Mouse (Mus musculus): ENCODE results near the gene Gm45337. TPM values are rescaled to one million over a fixed set of nuclear protein-coding genes. Genes with fewer than 3 reads are reported as not detected.
"Not testable (repeated sequence)": the region's sequence is repeated elsewhere in the genome, so short reads cannot be mapped to it uniquely, and the experiment has no call there.

The Gm45337 gene
- polyA plus RNA-seq, 1 experiment from 2014 or later, result not detected

GRCm38 (mm10) chr7:142145413-142145940 is 1.1 kb upstream of the Gm45337 start:
- Histone ChIP-seq H3K27me3 (ENCODE audit: low read depth, poor library complexity, severe bottlenecking) (no peaks in the 10 kb centered on the region), H3K27ac (replicated peaks) (no peak overlapping the region), H3K9me3 (replicated peaks) (no peaks in the 10 kb centered on the region), H3K4me1 (no peaks in the 10 kb centered on the region), H3K4me3 (no peak overlapping the region), H3K36me3 (no peaks in the 10 kb centered on the region)
- no peak for DNase-seq (ENCODE audit: low spot score)
- 43% methylated on average over 4 of the region's 4 CpGs for WGBS

DNA sequence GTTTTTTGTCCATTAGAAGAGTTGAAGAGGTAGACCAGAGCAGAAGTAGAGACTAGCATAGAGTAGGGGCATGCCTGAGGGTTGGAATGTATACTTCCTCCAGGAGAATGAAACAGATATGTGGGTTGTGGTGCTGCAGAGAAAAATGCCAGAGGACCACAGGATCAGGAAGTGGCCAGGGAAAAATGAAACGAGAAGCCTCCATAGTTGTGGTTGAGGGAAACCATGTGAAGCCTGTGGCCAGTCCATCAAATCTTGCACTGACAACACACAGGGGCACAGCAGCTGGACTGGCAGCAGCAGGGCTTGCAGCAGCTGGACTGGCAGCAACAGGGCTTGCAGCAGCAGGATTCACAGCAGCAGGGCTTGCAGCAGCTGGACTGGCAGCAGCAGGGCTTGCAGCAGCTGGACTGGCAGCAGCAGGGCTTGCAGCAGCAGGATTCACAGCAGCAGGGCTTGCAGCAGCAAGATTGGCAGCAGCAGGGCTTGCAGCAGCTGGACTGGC is 849 bp downstream of the Gm45337 start:
- 66% methylated on average over 1 of the region's 1 CpGs for WGBS
- H3K4me3 ChIP-seq; H3K36me3 ChIP-seq; H3K27me3 ChIP-seq (ENCODE audit: low read depth, poor library complexity, severe bottlenecking); H3K27ac ChIP-seq (replicated peaks); H3K9me3 ChIP-seq (replicated peaks); DNase-seq (ENCODE audit: low spot score); H3K4me1 ChIP-seq: not testable (repeated sequence)

GRCm38 (mm10) chr7:142140696-142141095 is 3.7 kb downstream of the Gm45337 start:
- H3K9me3 ChIP-seq (replicated peaks), result no peaks in the 10 kb centered on the region
- H3K4me3 ChIP-seq, result no peak overlapping the region
- no peaks in the 10 kb centered on the region for H3K4me1 ChIP-seq
- H3K27me3 ChIP-seq (ENCODE audit: low read depth, poor library complexity, severe bottlenecking), result no peaks in the 10 kb centered on the region
- no peak overlapping the region for H3K27ac ChIP-seq (replicated peaks)
- DNase-seq (ENCODE audit: low spot score), result no peak
- H3K36me3 ChIP-seq, result no peaks in the 10 kb centered on the region
- 46% methylated on average over 1 of the region's 1 CpGs for WGBS

- WGBS, result 54% methylated on average over 2 of the region's 2 CpGs
- not testable (repeated sequence) for DNase-seq (ENCODE audit: low spot score); H3K4me3 ChIP-seq; H3K27ac ChIP-seq (replicated peaks); H3K4me1 ChIP-seq; H3K27me3 ChIP-seq (ENCODE audit: low read depth, poor library complexity, severe bottlenecking); H3K9me3 ChIP-seq (replicated peaks); H3K36me3 ChIP-seq
These were observed 8.5 kb downstream of the Gm45337 start, which contains the start of gene Gm39115 for GRCm38 (mm10) chr7:142135934-142136333. Gene Gm39115 (minus strand): TSS chr7:142136034.

- 65% methylated on average over 4 of the region's 4 CpGs for WGBS
These were observed 10.0 kb downstream of the Gm45337 start for GRCm38 (mm10) chr7:142134206-142134995.

GRCm38 (mm10) chr7:142128843-142129242 is 15.6 kb downstream of the Gm45337 start:
- Histone ChIP-seq H3K4me1 (no peaks in the 10 kb centered on the region), H3K27me3 (ENCODE audit: low read depth, poor library complexity, severe bottlenecking) (no peaks in the 10 kb centered on the region), H3K27ac (replicated peaks) (no peak overlapping the region), H3K4me3 (no peak overlapping the region), H3K36me3 (no peaks in the 10 kb centered on the region), H3K9me3 (replicated peaks) (no peaks in the 10 kb centered on the region)
- 62% methylated on average over 4 of the region's 4 CpGs for WGBS
- DNase-seq (ENCODE audit: low spot score), result no peak

More at GRCm38 (mm10) chr7:142134206-142134995, 10.0 kb downstream of the Gm45337 start:
- no peak for DNase-seq (ENCODE audit: low spot score)
- H3K27ac ChIP-seq (replicated peaks), result no peak overlapping the region
- no peaks in the 10 kb centered on the region for H3K36me3 ChIP-seq
- no peak overlapping the region for H3K4me3 ChIP-seq
- H3K27me3 ChIP-seq (ENCODE audit: low read depth, poor library complexity, severe bottlenecking), result no peaks in the 10 kb centered on the region
- no peaks in the 10 kb centered on the region for H3K9me3 ChIP-seq (replicated peaks)
- no peaks in the 10 kb centered on the region for H3K4me1 ChIP-seq

DNA sequence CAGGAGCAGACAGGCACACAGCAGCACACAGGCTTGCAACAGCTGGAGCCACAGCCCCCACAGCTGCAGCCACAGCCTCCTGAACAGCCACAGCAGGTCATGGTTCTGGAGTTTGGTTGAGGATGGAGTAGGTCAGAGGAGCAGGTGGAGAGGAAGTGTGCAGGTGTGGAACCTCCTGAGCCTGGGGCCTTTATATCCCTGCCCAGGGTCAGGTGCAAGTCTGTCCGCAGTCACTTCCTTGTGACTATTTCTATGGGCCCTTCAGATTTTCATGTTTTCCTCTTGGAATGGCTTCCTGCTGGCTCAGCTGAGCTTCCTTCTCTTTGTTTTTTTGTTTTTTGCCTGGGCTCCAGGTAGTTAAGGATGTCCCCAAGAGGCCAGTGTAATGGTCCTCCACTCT is 23.8 kb downstream of the Gm45337 start, which contains the start of gene Gm45618:
TSS of gene Gm45618 (minus strand) at position 101 of the 400 bp plus-strand sequence.
- not testable (repeated sequence) for H3K27ac ChIP-seq (replicated peaks); H3K36me3 ChIP-seq; H3K4me3 ChIP-seq; H3K27me3 ChIP-seq (ENCODE audit: low read depth, poor library complexity, severe bottlenecking); DNase-seq (ENCODE audit: low spot score); H3K4me1 ChIP-seq; H3K9me3 ChIP-seq (replicated peaks)
- 92% methylated on average over 1 of the region's 1 CpGs for WGBS

DNA sequence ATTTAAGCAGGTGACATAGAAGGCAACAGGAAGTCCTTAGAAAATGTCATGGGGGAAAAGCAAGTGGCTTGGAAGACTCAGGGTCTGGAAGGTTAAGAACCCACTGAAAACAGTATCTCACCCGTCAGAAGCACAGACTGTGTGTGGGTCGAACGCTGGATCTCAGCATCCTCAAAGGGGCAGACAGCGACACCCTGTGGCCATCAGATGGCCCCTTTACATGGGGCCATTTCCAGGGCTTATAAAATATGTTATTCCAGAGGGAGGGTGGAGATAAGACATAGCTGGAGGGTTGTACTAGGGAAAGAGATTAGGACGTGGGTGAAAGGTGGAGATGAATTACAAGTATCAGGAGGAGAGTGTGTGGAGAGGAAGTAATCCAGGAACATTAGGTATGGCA is 24.8 kb downstream of the Gm45337 start:
- WGBS, result 30% methylated on average over 5 of the region's 5 CpGs
- H3K9me3 ChIP-seq (replicated peaks), result no peaks in the 10 kb centered on the region
- H3K36me3 ChIP-seq, result no peaks in the 10 kb centered on the region
- H3K4me3 ChIP-seq, result no peak overlapping the region
- no peaks in the 10 kb centered on the region for H3K4me1 ChIP-seq
- peak; percentile 15 for DNase-seq (ENCODE audit: low spot score)
- H3K27ac ChIP-seq (replicated peaks), result no peak overlapping the region
- H3K27me3 ChIP-seq (ENCODE audit: low read depth, poor library complexity, severe bottlenecking), result no peaks in the 10 kb centered on the region

DNA sequence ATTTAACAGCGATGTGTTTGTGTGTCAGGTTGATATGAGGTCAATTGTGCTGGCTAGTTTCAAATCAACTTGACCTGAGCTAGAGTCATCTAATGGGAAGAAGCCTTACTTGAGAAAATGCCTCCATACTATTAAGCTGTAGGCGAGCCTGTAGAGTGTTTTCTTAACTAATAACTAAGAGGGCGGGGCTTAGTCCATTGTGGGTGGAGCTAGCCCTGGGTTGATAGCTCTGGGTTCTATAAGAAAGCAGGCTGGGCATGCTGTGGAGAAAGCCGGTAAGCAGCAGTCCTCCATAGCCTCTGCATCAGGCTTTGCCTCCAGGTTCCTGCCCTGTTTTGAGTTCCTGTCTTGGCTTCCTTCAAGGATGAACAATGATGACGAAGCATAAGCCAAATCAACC is 39.7 kb downstream of the Gm45337 start:
- 62% methylated on average over 5 of the region's 5 CpGs for WGBS

DNA sequence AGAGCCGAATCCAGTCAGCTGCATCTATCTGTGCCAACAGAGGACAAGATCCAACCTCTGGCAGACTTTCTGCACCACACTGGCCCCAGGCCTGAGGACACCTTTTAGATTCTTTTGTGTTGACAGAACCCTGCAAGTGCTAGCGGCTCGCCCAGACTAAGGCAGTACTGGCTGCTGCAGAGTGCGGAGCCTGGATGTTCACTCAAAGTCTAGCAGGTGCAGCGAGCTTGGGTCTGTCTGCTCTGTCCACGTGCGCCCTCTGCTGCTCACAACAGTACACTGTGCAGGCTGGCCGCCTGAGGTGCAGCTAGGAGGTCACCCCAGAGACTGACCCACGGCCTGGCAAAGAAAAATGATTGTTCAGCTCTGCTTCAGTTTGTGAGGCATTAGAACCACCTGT is 46.6 kb downstream of the Gm45337 start:
- Histone ChIP-seq H3K27ac (replicated peaks) (no peak overlapping the region), H3K9me3 (replicated peaks) (no peaks in the 10 kb centered on the region), H3K4me1 (peaks cover 33% of the 10 kb centered on the region), H3K4me3 (no peak overlapping the region), H3K27me3 (ENCODE audit: low read depth, poor library complexity, severe bottlenecking) (peaks cover 56% of the 10 kb centered on the region), H3K36me3 (no peaks in the 10 kb centered on the region)
- DNase-seq (ENCODE audit: low spot score), result peak; percentile 85
- 12% methylated on average over 9 of the region's 9 CpGs for WGBS

More for the DNA sequence above, 39.7 kb downstream of the Gm45337 start:
- Histone ChIP-seq H3K4me3 (no peak overlapping the region), H3K27ac (replicated peaks) (no peak overlapping the region), H3K4me1 (peaks cover 10% of the 10 kb centered on the region; the same call in 1 of the 2 replicates), H3K9me3 (replicated peaks) (no peaks in the 10 kb centered on the region), H3K36me3 (no peaks in the 10 kb centered on the region), H3K27me3 (ENCODE audit: low read depth, poor library complexity, severe bottlenecking) (no peaks in the 10 kb centered on the region)
- DNase-seq (ENCODE audit: low spot score), result no peak

DNA sequence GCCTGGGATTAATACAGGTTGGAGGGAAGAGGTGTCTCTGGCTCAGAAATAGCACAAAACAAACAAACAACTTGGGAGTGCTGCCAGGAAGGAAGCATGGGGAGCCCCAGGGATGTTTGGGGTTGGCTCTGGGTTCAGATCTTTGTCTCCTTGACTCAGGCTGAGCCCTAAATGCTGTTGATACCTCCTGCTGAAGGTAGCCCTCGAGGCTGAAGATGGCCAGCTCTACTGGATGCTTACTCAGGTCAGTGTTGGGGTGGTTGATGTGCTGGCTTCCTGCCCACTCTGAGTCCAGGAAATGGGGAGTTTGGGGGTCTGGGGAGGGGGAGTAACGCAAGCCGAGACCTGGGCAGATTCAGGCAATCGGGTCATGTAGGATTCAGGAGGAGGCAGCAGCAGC is 47.7 kb downstream of the Gm45337 start:
- DNase-seq (ENCODE audit: low spot score), result no peak
- 72% methylated on average over 4 of the region's 4 CpGs for WGBS
- Histone ChIP-seq H3K9me3 (replicated peaks) (no peaks in the 10 kb centered on the region), H3K4me3 (no peak overlapping the region), H3K36me3 (no peaks in the 10 kb centered on the region), H3K27me3 (ENCODE audit: low read depth, poor library complexity, severe bottlenecking) (peaks cover 67% of the 10 kb centered on the region), H3K27ac (replicated peaks) (no peak overlapping the region), H3K4me1 (peaks cover 44% of the 10 kb centered on the region)

DNA sequence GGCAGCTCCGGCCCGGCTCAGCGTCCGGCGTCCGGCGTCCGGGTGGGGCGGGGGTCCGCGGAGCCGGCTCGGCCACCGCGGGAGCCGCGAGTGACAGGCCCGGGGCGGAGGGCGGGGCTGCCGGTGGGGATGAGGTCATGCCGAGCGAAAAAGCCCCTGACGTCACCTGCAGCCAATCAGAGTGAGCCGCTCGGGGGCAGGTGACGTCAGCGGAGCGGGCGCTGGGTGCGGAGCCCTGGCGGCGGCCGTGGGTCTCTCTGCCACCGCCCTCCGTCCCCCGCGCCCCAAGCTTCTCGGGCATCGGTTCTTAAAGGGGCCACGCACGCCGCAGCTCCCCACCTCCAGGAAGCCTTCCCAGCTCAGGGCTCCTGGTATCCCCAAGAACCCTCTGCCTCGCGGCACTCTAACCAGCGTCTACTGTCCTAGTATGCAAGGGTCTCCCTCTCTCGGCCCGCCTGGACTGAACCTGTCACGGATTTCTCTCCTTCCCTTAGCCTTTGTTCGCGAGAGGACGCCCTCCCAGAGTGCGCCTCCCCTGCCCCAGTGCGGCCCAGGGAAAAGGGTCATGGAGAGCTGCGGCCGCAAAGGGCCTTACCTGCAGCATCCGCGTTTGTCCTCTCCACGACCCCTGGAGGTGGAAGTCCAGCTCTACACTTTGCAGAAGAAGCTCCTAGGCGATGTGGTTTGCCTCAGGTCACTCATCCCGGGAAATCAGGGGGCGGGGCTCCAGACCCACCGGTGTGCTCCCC is 49.0 kb downstream of the Gm45337 start, which contains the start of gene Dusp8:
TSS of gene Dusp8 (minus strand) at position 661 of the 749 bp plus-strand sequence.
- Histone ChIP-seq H3K9me3 (replicated peaks) (no peaks in the 10 kb centered on the region), H3K27me3 (ENCODE audit: low read depth, poor library complexity, severe bottlenecking) (peaks cover 80% of the 10 kb centered on the region), H3K4me3 (peak within 1 kb of the TSS; percentile 88), H3K27ac (replicated peaks) (peak within 1 kb of the TSS; percentile 89), H3K4me1 (peaks cover 57% of the 10 kb centered on the region), H3K36me3 (no peaks in the 10 kb centered on the region)
- DNase-seq (ENCODE audit: low spot score), result peak; percentile 92
- WGBS, result under 1% methylated on average over 63 of the region's 63 CpGs
